In genomic region chr14:67608262-67608661, GRCm38 (mm10) we compare ENCODE assay signal across 9 mouse cellular contexts.
A peak's percentile ranks its signal among the peaks of the same experiment; 100 is the strongest.
DNase-seq lines count a peak whose midpoint lies in the region; ATAC-seq and TF ChIP-seq lines count a peak whose summit lies in the region.
"Had no signal": no experiment of that assay in that cellular context is flagged by ENCODE, and none has a peak within 500 bp of the region (broad histone marks: within the 10 kb centered on the region; RNA-seq: fewer than 3 reads in every experiment).

No protein-coding gene starts in this region.

- no peak; the same call in 1 of the 2 replicates for ATAC-seq in heart, embryonic 16.5 days (replicated peaks; ENCODE audit: extremely low read depth, insufficient read depth, low FRiP score)
- no peak for ATAC-seq in hindbrain, embryonic 13.5 days (ENCODE audit: low FRiP score)
- ATAC-seq in liver, embryonic 11.5 days (replicated peaks; ENCODE audit: low FRiP score): 0 out of 2 replicates have a peak, but pooled peaks have one; percentile 23
- ATAC-seq in neural tube, embryonic 13.5 days (ENCODE audit: low read depth): peak; percentile 65
- ATAC-seq: Patski had no signal

- no peak overlapping the region for H3K27ac ChIP-seq in heart, embryonic 16.5 days (ENCODE audit: low read length)
- no peak overlapping the region for H3K27ac ChIP-seq in heart, adult 2 months
- H3K27ac ChIP-seq in hindbrain, embryonic 13.5 days: no peak overlapping the region
- no peak overlapping the region for H3K27ac ChIP-seq in liver, embryonic 11.5 days (ENCODE audit: low read depth, low read length)
- no peak overlapping the region for H3K27ac ChIP-seq in neural tube, embryonic 13.5 days (replicated peaks)

- no peak for TF ChIP-seq EP300 in heart, adult 2 months (IDR thresholded peaks at IDR 0.05; ENCODE audit: insufficient read depth, low read depth, low read length)

- peaks cover 5% of the 10 kb centered on the region; the same call in 1 of the 2 replicates for H3K27me3 ChIP-seq in heart, embryonic 16.5 days (ENCODE audit: control insufficient read depth, insufficient read depth, low read length)
- H3K27me3 ChIP-seq in heart, adult 2 months (ENCODE audit: control insufficient read depth, insufficient read depth, low read length): no peaks in the 10 kb centered on the region
- peaks cover 13% of the 10 kb centered on the region for H3K27me3 ChIP-seq in hindbrain, embryonic 13.5 days
- no peaks in the 10 kb centered on the region for H3K27me3 ChIP-seq in liver, embryonic 11.5 days (replicated peaks; ENCODE audit: control insufficient read depth, insufficient read depth, low read length)
- peaks cover 22% of the 10 kb centered on the region for H3K27me3 ChIP-seq in neural tube, embryonic 13.5 days

- no peaks in the 10 kb centered on the region; the same call in 1 of the 2 replicates for H3K4me1 ChIP-seq in heart, embryonic 16.5 days (ENCODE audit: control insufficient read depth, insufficient read depth, low read length)
- peaks cover 3% of the 10 kb centered on the region for H3K4me1 ChIP-seq in heart, adult 2 months (ENCODE audit: control insufficient read depth, insufficient read depth, low read length)
- peaks cover 25% of the 10 kb centered on the region for H3K4me1 ChIP-seq in hindbrain, embryonic 13.5 days (replicated peaks)
- H3K4me1 ChIP-seq in liver, embryonic 11.5 days (replicated peaks; ENCODE audit: control insufficient read depth, insufficient read depth, low read length): no peaks in the 10 kb centered on the region
- peaks cover 27% of the 10 kb centered on the region for H3K4me1 ChIP-seq in neural tube, embryonic 13.5 days (replicated peaks)

- no peak for TF ChIP-seq CTCF in heart, adult 2 months (IDR thresholded peaks at IDR 0.05)

- no peaks in the 10 kb centered on the region for H3K79me2 ChIP-seq in heart, adult 2 months (replicated peaks; ENCODE audit: control insufficient read depth, insufficient read depth, low read length)

- H3K4me2 ChIP-seq in heart, embryonic 16.5 days (ENCODE audit: low read depth, low read length): peak overlapping the region; percentile 51
- H3K4me2 ChIP-seq in hindbrain, embryonic 13.5 days: peak overlapping the region; percentile 49
- peak overlapping the region; percentile 49 for H3K4me2 ChIP-seq in liver, embryonic 11.5 days
- peak overlapping the region; percentile 53 for H3K4me2 ChIP-seq in neural tube, embryonic 13.5 days

- WGBS in heart, embryonic 16.5 days: 23% methylated on average over 20 of the region's 20 CpGs
- 38% methylated on average over 20 of the region's 20 CpGs for WGBS in heart, adult 2 months
- whole genome bisulfite sequencing in hindbrain, embryonic 13.5 days: 21% methylated on average over 20 of the region's 20 CpGs
- WGBS in liver, embryonic 11.5 days: 22% methylated on average over 20 of the region's 20 CpGs
- WGBS in neural tube, embryonic 13.5 days: 24% methylated on average over 20 of the region's 20 CpGs

- H3K9ac ChIP-seq in heart, embryonic 16.5 days (ENCODE audit: low read length): no peak overlapping the region
- no peak overlapping the region for H3K9ac ChIP-seq in heart, adult 2 months (ENCODE audit: low read depth, low read length)
- H3K9ac ChIP-seq in hindbrain, embryonic 13.5 days: no peak overlapping the region
- H3K9ac ChIP-seq in liver, embryonic 11.5 days (ENCODE audit: low read depth, low read length): no peak overlapping the region
- H3K9ac ChIP-seq in neural tube, embryonic 13.5 days: peak overlapping the region; percentile 52

- no peaks in the 10 kb centered on the region for H3K9me3 ChIP-seq in heart, embryonic 16.5 days (replicated peaks; ENCODE audit: control insufficient read depth, low read length)
- H3K9me3 ChIP-seq in hindbrain, embryonic 13.5 days: no peaks in the 10 kb centered on the region
- no peaks in the 10 kb centered on the region for H3K9me3 ChIP-seq in liver, embryonic 11.5 days (ENCODE audit: control insufficient read depth, low read length)
- no peaks in the 10 kb centered on the region for H3K9me3 ChIP-seq in neural tube, embryonic 13.5 days

- DNase-seq in heart, adult 2 months: no peak
- DNase-seq in liver, embryonic 11.5 days (ENCODE audit: low spot score): no peak
- no peak for DNase-seq in cerebellum, adult 8-10 months
- no peak for DNase-seq in urinary bladder, postnatal 10 days (ENCODE audit: low spot score)
- DNase-seq in urinary bladder, adult 2 months (ENCODE audit: low spot score): no peak

- no peak for TF ChIP-seq POLR2A in heart, adult 2 months (IDR thresholded peaks at IDR 0.05; ENCODE audit: insufficient read depth, low read depth, low read length)

- H3K4me3 ChIP-seq in heart, embryonic 16.5 days (ENCODE audit: low read length): peak overlapping the region; percentile 13
- H3K4me3 ChIP-seq in heart, adult 2 months: no peak overlapping the region
- H3K4me3 ChIP-seq in hindbrain, embryonic 13.5 days: peak overlapping the region; percentile 24
- 0 out of 2 replicates have a peak overlapping the region, but pooled peaks have one; percentile 5 for H3K4me3 ChIP-seq in liver, embryonic 11.5 days (ENCODE audit: low read depth, low read length)
- H3K4me3 ChIP-seq in neural tube, embryonic 13.5 days: peak overlapping the region; percentile 26

- H3K36me3 ChIP-seq in heart, embryonic 16.5 days (ENCODE audit: control insufficient read depth, insufficient read depth): no peaks in the 10 kb centered on the region
- H3K36me3 ChIP-seq in heart, adult 2 months (ENCODE audit: control insufficient read depth, insufficient read depth, low read length): no peaks in the 10 kb centered on the region
- no peaks in the 10 kb centered on the region for H3K36me3 ChIP-seq in hindbrain, embryonic 13.5 days
- H3K36me3 ChIP-seq in liver, embryonic 11.5 days (ENCODE audit: control insufficient read depth, insufficient read depth, low read length): no peaks in the 10 kb centered on the region
- no peaks in the 10 kb centered on the region for H3K36me3 ChIP-seq in neural tube, embryonic 13.5 days

- intact Hi-C loops in heart, adult 2 months (cut with DNase I): no loop called here

Comparison
In these comparisons a context has a peak if more than half of its experiments do, and no peak if none do; other contexts are left out.
1. ATAC-seq: peak in liver, embryonic 11.5 days (single experiment) and neural tube, embryonic 13.5 days (single experiment); none in heart, embryonic 16.5 days (single experiment) and hindbrain, embryonic 13.5 days (single experiment).
2. Peak in every context shown above with its lines, with median percentiles within 50 percentile points of each other: H3K4me2 ChIP-seq.